Mouse (Mus musculus) right cerebral cortex, adult 2 months (tissue): ENCODE results near the gene Casp14.
A peak's percentile ranks its signal among the peaks of the same experiment; 100 is the strongest.

ENCODE experiments used
- DNase-seq, 2 experiments: peaks; one replicate each; pipeline ENCODE4 v3.0.0; 2021 to 2022; ENCODE audit warnings: low spot score in 2 of 2

Gene Casp14

DNA sequence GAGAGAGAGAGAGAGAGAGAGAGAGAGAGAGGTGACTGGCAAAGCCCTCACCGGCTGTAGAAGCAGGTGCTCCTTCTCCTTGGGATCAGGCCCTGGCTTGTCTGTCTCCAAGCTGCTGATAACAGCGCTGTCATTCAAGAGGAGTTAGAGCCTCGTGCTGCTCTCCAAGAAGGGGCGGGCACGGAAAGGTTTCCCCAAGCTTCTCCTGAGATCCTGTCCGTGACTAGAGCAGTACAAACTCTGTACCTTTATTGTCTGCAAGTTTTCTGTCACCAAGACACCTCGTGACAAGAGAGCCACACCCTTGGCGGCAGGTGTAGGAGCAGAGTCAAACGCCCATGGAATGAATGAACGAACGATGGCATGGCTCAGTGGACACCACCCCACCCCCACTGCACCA is at the start of gene Casp14:
Gene Casp14 (minus strand): TSS at position 239 of the 400 bp plus-strand sequence.
- no peak for DNase-seq

DNA sequence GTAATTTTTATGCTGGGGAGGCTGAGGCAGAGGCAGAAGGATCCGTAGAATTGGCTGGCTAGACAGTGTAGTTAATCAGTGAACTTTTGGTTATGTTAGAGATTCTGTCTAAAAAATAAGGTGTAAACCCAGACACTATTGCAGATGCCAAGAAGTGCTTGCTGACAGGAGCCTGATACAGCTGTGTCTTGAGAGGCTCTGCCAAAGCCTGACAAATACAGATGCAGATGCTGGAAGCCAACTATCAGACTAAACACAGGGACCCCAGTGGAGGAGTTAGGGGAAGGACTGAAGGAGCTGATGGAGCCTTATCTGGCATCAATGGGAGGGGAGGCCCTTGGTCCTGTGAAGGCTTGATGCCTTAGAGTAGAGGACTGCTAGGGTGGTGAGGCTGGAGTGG is 47.5 kb upstream of the Casp14 start:
- no peak for DNase-seq

DNA sequence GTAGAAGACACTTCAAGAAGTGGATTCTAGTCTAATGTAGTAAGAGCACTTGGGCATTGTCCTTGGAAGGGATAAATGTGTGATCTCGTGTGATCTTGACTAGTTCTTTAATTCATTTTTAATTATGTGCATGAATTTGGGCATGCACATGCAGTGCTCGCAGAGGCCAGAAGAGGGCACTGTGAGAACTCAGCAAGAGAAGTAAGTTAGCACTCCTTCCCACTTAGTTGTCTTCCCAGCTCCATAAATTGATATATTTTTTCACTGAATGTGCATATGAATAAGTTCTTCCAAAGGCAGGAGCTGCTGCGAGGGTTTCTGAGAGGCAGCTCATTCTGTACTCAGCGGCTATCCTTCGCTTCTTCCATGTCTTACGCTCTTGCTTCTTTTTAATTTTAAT is 37.9 kb upstream of the Casp14 start:
- DNase-seq, result peak; percentile 89 to 90

DNA sequence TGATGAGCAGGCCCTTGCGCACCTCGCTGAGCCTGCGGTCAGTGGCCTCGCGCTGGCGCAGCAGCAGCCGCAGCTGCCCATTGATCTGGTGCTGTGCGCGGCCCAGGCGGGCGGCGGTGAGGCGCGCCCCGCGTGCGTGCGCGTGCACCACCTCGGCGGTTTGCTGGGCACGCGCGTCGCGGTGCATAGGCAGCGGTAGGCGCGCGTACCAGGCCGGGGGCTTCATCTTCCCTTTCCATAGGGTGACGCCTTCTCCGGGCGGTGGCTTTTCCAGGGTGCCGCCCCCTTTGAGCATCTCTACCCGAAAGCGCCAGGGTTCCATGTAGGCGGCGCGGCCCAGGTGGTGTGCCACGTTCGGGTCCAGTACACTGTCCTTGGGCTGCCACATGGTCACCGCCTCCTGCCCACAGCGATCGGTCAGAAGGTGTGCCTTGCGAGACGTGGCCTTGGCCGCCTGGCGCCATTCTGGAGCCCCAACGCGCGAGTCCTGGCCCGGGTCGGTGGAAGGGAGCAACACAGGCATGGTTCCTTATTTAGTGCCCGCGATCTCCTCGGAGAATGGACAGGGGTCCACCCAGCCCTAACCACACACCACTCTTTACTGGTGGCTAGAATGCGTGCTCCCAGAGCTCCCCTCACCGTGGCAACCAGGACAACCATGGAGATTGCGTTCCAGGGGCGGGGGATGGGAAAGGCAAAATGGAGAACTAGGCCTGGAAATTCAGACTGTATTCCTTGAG is 34.5 kb upstream of the Casp14 start, which contains the start of gene Ccdc105:
Gene Ccdc105 (minus strand): TSS at position 614 of the 740 bp plus-strand sequence.
- peak; percentile 79 to 80 for DNase-seq

DNA sequence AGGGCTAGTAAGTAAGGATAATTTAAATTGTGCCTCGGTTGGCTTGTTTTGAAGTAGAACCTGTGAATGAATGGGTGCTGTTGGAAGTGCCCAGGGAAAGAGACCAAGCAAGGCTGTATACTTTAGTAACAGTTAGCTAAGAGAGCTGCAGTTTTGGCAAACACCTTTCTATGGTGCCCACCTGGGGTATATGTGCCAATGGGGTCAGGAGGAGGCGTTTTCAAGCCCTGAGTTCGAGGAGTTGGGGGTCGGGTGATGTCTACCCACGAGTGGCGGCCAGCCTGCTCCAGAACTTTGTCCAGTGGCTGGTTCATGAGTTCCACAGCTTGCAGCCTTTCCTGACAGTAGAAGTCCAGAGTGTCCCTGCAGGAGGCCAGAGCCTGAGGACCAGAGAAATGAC is 30.9 kb upstream of the Casp14 start:
- DNase-seq, result no peak

DNA sequence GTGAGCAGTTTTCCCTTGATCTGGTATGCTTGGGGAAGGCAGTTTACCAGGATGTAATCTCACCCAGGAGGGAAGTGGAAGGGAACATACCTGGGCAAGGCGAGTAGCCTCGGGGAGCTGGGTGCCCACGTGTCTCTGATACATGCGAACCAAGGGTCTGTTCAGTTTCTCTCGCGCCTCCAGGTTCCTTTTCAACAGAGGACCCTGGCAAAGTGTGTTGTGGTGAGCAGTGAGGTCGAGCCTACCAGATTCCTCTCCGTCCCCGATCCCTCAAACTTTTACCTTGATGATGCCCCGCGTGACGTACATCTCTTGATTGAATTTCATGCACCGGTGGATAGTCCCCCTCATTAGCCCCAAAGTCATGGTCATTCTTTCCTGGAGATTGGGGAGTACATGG is 30.1 kb upstream of the Casp14 start:
- DNase-seq, result no peak

DNA sequence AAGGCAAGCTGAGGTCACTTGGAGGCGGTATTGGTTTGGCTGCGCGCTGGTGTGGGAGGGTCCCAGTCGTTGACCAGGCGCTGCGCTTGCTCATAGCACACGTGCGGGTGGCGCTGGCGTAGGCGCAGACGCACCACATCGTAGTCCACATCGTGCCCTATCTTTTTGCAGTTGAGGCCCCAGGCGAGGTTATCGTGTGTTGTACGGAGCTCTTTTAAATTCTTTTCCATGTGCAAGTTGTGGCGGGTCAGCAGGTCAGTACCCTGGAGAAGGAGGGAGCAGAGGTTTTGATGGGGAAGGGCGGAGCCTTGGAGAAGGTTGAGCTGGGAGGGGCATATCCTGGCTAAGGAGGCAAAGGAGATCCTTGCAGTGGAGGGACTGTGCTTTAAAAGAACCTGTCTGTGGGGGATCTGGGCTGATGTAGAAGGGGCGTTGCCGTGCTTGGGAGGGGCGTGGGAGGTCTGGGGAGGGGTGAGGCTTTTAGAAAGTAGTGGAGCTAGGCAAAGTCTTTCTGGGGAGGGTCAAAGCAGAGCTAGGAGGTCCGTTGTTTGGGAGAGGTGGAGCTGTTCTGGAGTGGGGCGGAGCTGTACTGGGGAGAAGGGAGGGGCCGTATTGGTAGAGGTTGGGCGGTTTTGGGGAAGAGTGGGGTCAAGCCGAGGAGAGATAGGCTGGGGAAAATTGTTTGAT is 29.1 kb upstream of the Casp14 start:
- peak; percentile 40 to 42 for DNase-seq

DNA sequence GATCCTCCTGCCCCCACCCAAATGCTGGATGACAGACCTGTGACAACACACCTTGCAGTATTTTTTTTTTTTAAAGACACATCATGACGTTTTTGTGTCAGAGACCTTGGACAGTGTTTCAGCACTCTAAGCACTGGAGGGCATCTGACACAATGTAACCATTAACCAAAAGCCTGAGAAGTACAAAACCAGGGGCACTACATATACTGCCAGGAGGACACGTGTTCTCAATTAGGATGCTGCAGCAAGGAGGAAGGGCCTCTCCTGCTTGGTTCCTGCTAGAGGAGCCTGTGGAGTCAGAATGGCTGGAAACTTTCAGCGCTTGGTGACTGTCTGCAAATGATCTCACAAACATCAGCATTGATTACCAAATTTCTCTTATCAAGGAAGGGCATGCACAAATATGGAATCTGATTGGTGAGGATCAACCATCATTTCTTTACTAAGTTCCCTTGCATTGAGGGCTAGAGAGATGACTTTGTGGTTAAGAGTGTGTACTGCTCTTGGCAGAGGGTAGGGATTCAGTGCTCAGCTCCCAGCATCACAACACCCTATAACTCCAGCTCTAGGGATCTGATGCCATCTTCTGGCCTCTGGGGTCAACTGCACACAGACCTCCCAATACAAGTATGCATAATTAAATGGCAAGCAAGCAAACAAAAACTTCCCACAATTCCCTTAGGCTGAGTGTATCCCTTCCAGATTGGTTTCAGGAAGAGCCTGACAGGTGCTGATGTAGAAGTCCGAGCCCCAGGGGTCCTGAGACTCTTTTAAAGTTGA is 27.5 kb upstream of the Casp14 start:
- no peak for DNase-seq

DNA sequence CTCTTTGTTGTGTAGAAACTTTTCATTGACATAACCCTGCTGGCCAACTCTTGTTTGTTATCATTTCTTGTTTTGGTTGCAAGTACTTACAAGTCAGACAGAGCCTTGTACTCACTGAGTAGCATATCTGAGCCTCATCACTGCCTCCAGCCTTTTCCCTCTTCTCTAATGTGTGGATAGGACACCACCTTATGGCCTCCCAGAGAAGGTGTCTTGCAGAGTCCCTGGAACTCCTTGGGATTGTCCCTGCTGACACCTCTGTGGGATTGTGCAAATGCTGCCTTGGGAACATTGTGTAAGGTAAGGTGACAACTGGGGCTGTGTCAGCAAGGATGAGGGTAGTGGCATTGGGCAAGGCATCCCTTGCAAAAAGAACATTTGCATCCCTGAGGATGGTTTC is 25.6 kb upstream of the Casp14 start:
- DNase-seq, result no peak

DNA sequence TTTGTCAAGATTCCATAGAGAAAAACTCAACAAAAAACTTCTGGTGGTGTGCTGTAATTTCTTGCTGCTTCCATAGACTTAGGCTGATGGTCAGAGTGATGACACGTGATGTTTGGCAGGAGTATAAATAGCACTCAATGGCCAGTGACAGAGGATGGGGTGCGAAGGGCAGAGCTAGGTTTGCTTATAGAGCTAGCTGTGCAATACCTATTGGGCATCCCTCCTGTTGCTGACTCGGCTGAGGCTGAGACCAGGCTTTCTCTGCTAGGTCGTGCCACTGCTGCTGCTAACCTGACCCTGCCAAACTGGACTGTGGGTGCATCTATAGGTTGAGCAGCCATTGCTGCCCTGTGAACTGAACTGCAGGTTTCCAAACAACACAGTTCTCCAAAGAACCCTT is 21.7 kb upstream of the Casp14 start:
- DNase-seq, result no peak

DNA sequence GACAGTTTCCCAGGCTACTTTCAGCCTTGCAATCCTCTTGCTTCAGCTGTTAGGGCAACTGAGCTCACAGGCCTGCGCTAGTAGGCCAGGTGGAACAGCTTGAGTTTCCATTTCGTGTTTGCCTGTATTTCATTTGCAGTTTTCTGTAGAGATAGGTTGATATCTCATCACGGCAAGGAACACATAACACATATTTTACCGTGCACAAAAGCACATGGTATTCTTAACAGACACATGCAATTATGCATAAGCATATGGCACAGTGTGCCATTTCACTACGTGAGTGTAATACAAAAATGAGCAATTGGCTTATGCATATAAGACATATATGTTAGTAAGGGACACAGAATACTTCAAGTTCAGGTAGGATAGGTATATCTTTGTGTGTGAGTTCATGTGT is 9.8 kb upstream of the Casp14 start:
- no peak for DNase-seq

DNA sequence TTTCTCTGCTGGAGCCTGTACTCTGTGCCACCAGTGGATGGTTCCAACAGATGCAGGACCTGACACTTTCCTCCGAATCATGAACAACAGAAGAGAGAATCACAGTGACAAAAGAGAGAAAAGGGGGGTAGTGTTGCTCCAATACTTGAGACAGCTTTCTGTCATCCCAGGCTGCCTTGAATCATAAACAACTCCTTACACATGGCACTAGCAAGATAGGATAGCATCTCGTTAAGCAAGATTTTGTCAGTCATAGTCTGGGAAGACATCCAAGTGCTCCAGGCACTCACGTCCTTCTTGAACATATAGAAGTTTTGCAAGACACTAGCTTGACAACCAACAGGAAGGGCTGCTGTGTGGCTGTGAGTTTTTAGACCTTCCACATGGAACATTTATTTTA is 8.9 kb upstream of the Casp14 start:
- peak in 1 of 2 experiments; percentile 16 for DNase-seq

DNA sequence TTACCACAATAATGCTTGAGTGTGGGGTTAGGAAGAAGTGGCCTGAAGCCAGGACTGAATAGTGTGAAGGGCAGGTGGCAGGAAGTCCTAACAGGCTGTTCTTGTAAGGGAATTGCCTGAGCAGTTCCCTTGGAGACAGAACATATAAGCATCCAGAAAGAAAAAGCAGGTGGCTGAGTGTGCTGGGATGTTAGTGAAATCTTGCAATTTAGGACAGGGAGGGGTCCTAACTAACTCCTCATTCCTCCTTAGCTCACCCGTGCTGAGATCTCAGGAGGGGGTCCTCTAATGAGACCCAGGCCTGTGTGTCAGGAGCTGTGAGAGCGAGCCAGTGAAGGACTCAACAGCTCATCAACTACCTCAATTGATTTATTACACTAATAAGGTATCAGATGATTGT is 5.3 kb upstream of the Casp14 start:
- no peak for DNase-seq

DNA sequence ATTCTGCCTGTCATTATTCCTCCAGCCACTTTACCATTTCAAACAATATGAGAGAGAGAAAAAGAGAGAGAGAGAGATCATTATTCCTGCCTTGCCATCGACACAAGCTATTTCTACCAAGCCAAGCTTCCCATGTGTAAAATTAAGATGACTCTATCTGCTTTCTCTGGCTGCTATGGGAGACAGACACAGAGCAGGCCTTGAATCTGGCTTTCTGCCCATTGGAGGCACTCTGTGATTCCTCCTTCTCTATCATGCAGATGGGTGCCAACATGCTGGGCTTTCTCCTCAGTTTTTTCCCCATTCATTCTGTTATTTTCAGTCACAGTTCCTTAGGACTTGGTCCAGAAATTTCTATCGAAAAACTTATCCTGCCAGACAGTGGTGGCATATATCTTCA is 4.6 kb upstream of the Casp14 start:
- DNase-seq, result peak; percentile 12 to 26

DNA sequence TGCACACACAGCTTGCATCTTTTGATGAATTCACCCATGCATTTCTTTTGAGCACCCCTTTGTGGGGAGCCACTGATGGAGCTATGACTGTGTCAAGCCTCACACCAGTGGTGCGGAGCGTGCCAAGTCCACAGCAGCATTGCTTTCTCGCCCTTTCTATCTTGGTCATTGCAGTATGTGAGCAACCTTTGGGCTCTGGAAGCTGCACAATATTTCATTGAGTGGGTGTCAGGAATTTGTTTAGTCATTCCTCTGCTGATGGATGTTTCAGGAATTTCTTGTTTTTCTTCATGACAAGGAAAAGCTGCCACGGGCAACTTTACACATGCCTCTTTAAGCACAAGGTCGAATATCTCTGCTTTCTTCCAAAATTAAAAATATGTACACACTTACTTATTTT is 3.9 kb upstream of the Casp14 start:
- no peak for DNase-seq

DNA sequence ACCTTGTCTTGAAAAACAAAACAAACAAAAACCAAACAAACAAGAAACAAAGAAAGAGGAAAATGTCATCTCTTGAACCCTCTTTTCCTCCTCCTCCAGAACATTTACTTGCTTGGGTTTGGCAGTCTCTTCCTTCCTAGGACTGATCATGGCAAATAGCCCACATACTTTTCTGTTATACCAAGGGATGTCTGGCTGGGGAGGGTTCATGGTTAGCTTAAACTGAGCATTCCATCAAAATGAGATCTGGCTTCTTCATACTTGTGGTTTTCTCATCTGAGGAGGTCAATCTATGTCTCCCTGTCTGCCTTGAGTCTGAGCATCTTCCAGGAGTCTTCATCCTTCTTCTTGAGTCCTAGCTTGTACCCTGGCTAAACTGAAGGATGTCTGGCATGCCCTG is 1.9 kb downstream of the Casp14 start:
- DNase-seq, result no peak

DNA sequence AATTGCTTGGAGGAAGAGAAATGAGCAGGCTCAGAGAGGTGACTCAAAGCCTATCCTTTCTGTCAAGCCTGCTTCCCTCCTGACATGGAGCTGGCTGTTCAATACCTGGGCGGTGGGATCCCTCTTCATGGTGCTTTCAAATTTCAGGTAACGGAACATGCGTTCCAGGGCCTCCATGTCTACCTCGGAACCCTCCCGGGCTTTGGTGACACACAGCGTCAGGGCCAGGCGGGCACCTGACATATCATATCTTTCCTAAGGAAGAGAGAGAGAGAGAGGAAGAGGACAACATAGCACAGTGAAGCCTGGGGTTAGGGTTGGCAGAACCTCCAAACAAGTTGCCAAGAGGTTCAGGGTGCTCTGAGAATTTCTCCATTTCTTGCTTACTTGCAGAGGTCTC is 2.9 kb downstream of the Casp14 start:
- DNase-seq, result no peak

DNA sequence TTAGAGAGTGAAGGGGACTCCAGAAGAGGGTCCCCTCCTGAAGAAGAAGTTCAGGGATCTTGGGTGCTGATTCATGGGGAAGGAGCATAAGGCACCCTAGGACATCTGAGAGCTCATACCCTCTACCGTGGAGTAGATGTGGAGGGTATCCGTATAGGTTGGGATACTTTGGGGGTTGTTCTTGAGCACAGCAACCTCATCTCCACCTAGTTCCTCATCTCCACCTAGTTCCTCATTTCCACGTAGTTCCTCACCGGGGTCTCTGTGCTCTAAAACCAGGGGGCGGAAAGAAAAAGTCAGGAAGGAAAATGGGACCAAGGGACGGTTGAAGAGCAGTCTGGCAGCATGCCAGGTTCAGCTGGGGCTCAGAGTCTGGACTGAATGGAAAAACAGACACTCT is 4.0 kb downstream of the Casp14 start:
- DNase-seq, result no peak

DNA sequence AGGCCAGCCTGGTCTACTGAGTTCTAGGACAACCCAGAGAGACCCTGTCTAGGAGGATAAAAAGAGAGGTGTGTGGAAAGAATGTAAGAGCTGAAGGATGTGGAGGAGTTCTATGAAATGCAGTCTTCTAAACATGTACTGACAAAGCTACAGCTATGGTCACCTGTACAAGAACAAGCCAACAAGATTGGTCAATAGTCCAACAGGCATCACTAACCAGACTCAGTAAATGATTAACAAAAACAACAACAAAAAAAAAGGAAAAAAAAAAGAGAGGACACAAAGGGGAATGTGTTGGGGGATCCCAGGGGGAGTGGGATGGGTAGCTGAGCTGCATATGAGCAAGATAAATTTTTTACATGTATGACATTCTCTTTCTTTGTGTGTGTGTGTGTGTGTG is 7.4 kb downstream of the Casp14 start:
- no peak for DNase-seq

DNA sequence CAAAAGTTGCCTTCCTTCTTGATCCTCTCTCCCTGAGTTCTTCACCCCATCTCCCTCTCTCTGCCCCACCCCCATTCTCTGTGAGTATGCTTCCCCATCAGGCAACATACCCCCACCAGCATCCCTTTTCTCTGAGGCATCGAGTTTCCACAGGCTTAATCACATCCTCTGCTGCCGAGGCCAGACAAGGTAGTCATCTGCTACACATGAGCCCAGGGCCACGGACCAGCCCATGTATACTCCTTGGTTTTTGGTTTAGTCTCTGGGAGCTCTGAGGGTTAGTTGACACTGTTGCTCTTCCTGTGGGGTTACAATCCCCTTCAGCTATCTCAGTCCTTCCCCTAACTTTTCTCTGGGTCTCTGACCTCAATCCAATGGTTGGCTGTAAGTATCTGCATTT is 17.2 kb downstream of the Casp14 start:
- DNase-seq, result no peak

DNA sequence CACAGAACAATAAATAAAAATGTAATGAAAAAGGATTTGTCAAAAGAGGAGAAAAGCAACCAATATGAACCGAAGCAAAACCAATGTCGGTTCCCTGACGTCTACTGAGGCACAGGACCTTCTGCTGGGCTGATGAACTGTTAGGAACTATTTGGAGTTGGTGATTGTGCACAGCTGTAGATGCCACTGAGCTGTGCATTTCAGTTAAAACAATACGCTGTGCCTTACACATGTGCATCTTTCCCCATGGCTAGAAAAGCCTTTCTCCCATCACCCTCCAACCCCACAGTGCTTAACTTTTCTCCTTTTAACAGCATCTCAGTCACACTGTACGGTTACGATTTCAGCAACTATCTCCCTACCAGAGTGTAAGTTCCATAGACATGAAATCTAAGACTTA is 28.1 kb downstream of the Casp14 start:
- no peak for DNase-seq

DNA sequence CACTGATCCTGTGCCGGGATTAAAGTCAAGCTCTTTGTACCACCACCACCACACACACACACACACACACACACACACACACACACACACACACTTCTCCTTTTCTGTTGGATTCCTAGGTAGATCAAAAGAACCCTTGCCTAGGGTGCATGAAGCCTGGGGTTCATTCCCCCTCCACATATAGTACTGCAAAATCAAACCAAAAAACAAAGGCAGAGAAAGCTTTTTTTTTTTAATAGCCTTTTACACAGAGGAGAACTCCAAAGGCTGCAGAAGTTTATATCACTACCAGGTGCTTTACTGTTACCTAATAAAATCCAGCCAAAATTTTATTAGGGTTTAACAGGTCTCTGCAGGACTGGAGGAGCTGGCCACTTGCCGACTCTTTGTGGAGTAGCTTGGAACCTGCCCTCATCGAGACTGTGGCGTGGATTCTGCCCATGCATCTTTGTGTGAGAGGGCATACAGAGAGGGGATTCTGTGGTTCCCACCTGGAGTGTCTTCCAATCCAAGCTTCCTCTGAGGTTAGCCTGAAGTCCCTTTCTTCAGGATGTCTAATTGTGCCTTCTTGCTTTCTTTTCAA is 31.0 kb downstream of the Casp14 start:
- no peak for DNase-seq
